Mouse (Mus musculus): Measurements from ENCODE around the gene Zdhhc5. TPM values are rescaled to one million over a fixed set of nuclear protein-coding genes. Genes with fewer than 3 reads are reported as not detected.
A peak's percentile ranks its signal among the peaks of the same experiment; 100 is the strongest.
"Not testable (repeated sequence)": the region's sequence is repeated elsewhere in the genome, so short reads cannot be mapped to it uniquely, and the experiment has no call there.

The Zdhhc5 gene
- polyA plus RNA-seq, 1 experiment from 2014 or later = 18.9 TPM

GRCm38 (mm10) chr2:84728191-84728590, 13.2 kb upstream of the Zdhhc5 start:
- not testable (repeated sequence) for H3K4me3 ChIP-seq (ENCODE audit: low read depth, low read length); ATAC-seq (ENCODE audit: low read depth); H3K9ac ChIP-seq (ENCODE audit: low read depth, low read length); H3K9me3 ChIP-seq (replicated peaks; ENCODE audit: control insufficient read depth, low read length); H3K27me3 ChIP-seq (ENCODE audit: control insufficient read depth, insufficient read depth, low read depth, low read length)
- Histone ChIP-seq H3K27ac (ENCODE audit: low read length) (peak overlapping the region; percentile 97), H3K4me2 (ENCODE audit: low read depth, low read length) (peak overlapping the region; percentile 87), H3K36me3 (ENCODE audit: control insufficient read depth, insufficient read depth) (peaks cover 25% of the 10 kb centered on the region), H3K4me1 (ENCODE audit: control insufficient read depth, low read depth, low read length) (peaks cover 57% of the 10 kb centered on the region)
- WGBS (ENCODE audit: insufficient replicate concordance) = 81% methylated on average over 5 of the region's 5 CpGs

GRCm38 (mm10) chr2:84727172-84727858, 12.3 kb upstream of the Zdhhc5 start, which contains the start of gene Clp1:
TSS of gene Clp1 (minus strand) at chr2:84727350.
- Histone ChIP-seq H3K9me3 (replicated peaks; ENCODE audit: control insufficient read depth, low read length) (no peaks in the 10 kb centered on the region), H3K4me3 (ENCODE audit: low read depth, low read length) (peak within 1 kb of the TSS; percentile 77), H3K4me2 (ENCODE audit: low read depth, low read length) (peak within 1 kb of the TSS; percentile 87), H3K27ac (ENCODE audit: low read length) (peak within 1 kb of the TSS; percentile 97), H3K27me3 (ENCODE audit: control insufficient read depth, insufficient read depth, low read depth, low read length) (no peaks in the 10 kb centered on the region), H3K36me3 (ENCODE audit: control insufficient read depth, insufficient read depth) (peaks cover 28% of the 10 kb centered on the region), H3K9ac (ENCODE audit: low read depth, low read length) (peak within 1 kb of the TSS; percentile 79), H3K4me1 (ENCODE audit: control insufficient read depth, low read depth, low read length) (peaks cover 49% of the 10 kb centered on the region)
- ATAC-seq (ENCODE audit: low read depth) = peak; percentile 96
- 0% methylated on average over 39 of the region's 39 CpGs for WGBS (ENCODE audit: insufficient replicate concordance)

- Histone ChIP-seq H3K27me3 (ENCODE audit: control insufficient read depth, insufficient read depth, low read depth, low read length) (no peaks in the 10 kb centered on the region), H3K27ac (ENCODE audit: low read length) (peak overlapping the region; percentile 97), H3K9me3 (replicated peaks; ENCODE audit: control insufficient read depth, low read length) (no peaks in the 10 kb centered on the region), H3K4me2 (ENCODE audit: low read depth, low read length) (peak overlapping the region; percentile 68), H3K36me3 (ENCODE audit: control insufficient read depth, insufficient read depth) (peaks cover 30% of the 10 kb centered on the region), H3K9ac (ENCODE audit: low read depth, low read length) (peak overlapping the region; percentile 79), H3K4me3 (ENCODE audit: low read depth, low read length) (peak overlapping the region; percentile 77), H3K4me1 (ENCODE audit: control insufficient read depth, low read depth, low read length) (peaks cover 43% of the 10 kb centered on the region)
- under 1% methylated on average over 9 of the region's 9 CpGs for WGBS (ENCODE audit: insufficient replicate concordance)
- no peak for ATAC-seq (ENCODE audit: low read depth)
Measured at GRCm38 (mm10) chr2:84726716-84727115, 11.7 kb upstream of the Zdhhc5 start.

- H3K36me3 ChIP-seq (ENCODE audit: control insufficient read depth, insufficient read depth) = peaks cover 37% of the 10 kb centered on the region
- H3K9ac ChIP-seq (ENCODE audit: low read depth, low read length) = peak overlapping the region; percentile 79
- H3K4me1 ChIP-seq (ENCODE audit: control insufficient read depth, low read depth, low read length) = peaks cover 42% of the 10 kb centered on the region
- peak overlapping the region; percentile 68 for H3K4me2 ChIP-seq (ENCODE audit: low read depth, low read length)
- H3K9me3 ChIP-seq (replicated peaks; ENCODE audit: control insufficient read depth, low read length) = no peaks in the 10 kb centered on the region
- no peak for ATAC-seq (ENCODE audit: low read depth)
- H3K27me3 ChIP-seq (ENCODE audit: control insufficient read depth, insufficient read depth, low read depth, low read length) = no peaks in the 10 kb centered on the region
- WGBS (ENCODE audit: insufficient replicate concordance) = 82% methylated on average over 10 of the region's 10 CpGs
- peak overlapping the region; percentile 24; the same call in 1 of the 2 replicates for H3K27ac ChIP-seq (ENCODE audit: low read length)
- H3K4me3 ChIP-seq (ENCODE audit: low read depth, low read length) = peak overlapping the region; percentile 77
Measured at GRCm38 (mm10) chr2:84725770-84726169, 10.8 kb upstream of the Zdhhc5 start.

GRCm38 (mm10) chr2:84723856-84724255, 8.9 kb upstream of the Zdhhc5 start:
- Histone ChIP-seq H3K4me3 (ENCODE audit: low read depth, low read length) (no peak overlapping the region), H3K27me3 (ENCODE audit: control insufficient read depth, insufficient read depth, low read depth, low read length) (no peaks in the 10 kb centered on the region), H3K36me3 (ENCODE audit: control insufficient read depth, insufficient read depth) (peaks cover 37% of the 10 kb centered on the region), H3K9me3 (replicated peaks; ENCODE audit: control insufficient read depth, low read length) (no peaks in the 10 kb centered on the region), H3K4me1 (ENCODE audit: control insufficient read depth, low read depth, low read length) (peaks cover 32% of the 10 kb centered on the region), H3K27ac (ENCODE audit: low read length) (peak overlapping the region; percentile 17; the same call in 1 of the 2 replicates), H3K9ac (ENCODE audit: low read depth, low read length) (no peak overlapping the region), H3K4me2 (ENCODE audit: low read depth, low read length) (no peak overlapping the region)
- WGBS (ENCODE audit: insufficient replicate concordance) = 92% methylated on average over 14 of the region's 14 CpGs
- ATAC-seq (ENCODE audit: low read depth) = no peak

- H3K4me3 ChIP-seq (ENCODE audit: low read depth, low read length) = no peak overlapping the region
- 0 out of 2 replicates have a peak overlapping the region, but pooled peaks have one; percentile 0 for H3K4me2 ChIP-seq (ENCODE audit: low read depth, low read length)
- no peak for ATAC-seq (ENCODE audit: low read depth)
- 28% methylated on average over 3 of the region's 3 CpGs for WGBS (ENCODE audit: insufficient replicate concordance)
- H3K9me3 ChIP-seq (replicated peaks; ENCODE audit: control insufficient read depth, low read length) = no peaks in the 10 kb centered on the region
- H3K27me3 ChIP-seq (ENCODE audit: control insufficient read depth, insufficient read depth, low read depth, low read length) = no peaks in the 10 kb centered on the region
- peaks cover 37% of the 10 kb centered on the region for H3K36me3 ChIP-seq (ENCODE audit: control insufficient read depth, insufficient read depth)
- no peak overlapping the region for H3K9ac ChIP-seq (ENCODE audit: low read depth, low read length)
- H3K4me1 ChIP-seq (ENCODE audit: control insufficient read depth, low read depth, low read length) = peaks cover 35% of the 10 kb centered on the region
- H3K27ac ChIP-seq (ENCODE audit: low read length) = 0 out of 2 replicates have a peak overlapping the region, but pooled peaks have one; percentile 6
Measured at GRCm38 (mm10) chr2:84721182-84721581, 6.2 kb upstream of the Zdhhc5 start.

GRCm38 (mm10) chr2:84720718-84721117, 5.7 kb upstream of the Zdhhc5 start:
- H3K4me1 ChIP-seq (ENCODE audit: control insufficient read depth, low read depth, low read length) = peaks cover 30% of the 10 kb centered on the region
- peaks cover 36% of the 10 kb centered on the region for H3K36me3 ChIP-seq (ENCODE audit: control insufficient read depth, insufficient read depth)
- H3K4me3 ChIP-seq (ENCODE audit: low read depth, low read length) = no peak overlapping the region
- H3K9ac ChIP-seq (ENCODE audit: low read depth, low read length) = no peak overlapping the region
- no peak overlapping the region for H3K27ac ChIP-seq (ENCODE audit: low read length)
- H3K9me3 ChIP-seq (replicated peaks; ENCODE audit: control insufficient read depth, low read length) = no peaks in the 10 kb centered on the region
- 80% methylated on average over 2 of the region's 2 CpGs for WGBS (ENCODE audit: insufficient replicate concordance)
- no peak overlapping the region for H3K4me2 ChIP-seq (ENCODE audit: low read depth, low read length)
- no peaks in the 10 kb centered on the region for H3K27me3 ChIP-seq (ENCODE audit: control insufficient read depth, insufficient read depth, low read depth, low read length)
- no peak for ATAC-seq (ENCODE audit: low read depth)

GRCm38 (mm10) chr2:84717357-84717756, 2.4 kb upstream of the Zdhhc5 start:
- ATAC-seq (ENCODE audit: low read depth) = no peak
- peaks cover 26% of the 10 kb centered on the region for H3K4me1 ChIP-seq (ENCODE audit: control insufficient read depth, low read depth, low read length)
- peaks cover 9% of the 10 kb centered on the region for H3K36me3 ChIP-seq (ENCODE audit: control insufficient read depth, insufficient read depth)
- no peak overlapping the region for H3K4me3 ChIP-seq (ENCODE audit: low read depth, low read length)
- WGBS (ENCODE audit: insufficient replicate concordance) = 83% methylated on average over 4 of the region's 4 CpGs
- no peaks in the 10 kb centered on the region for H3K9me3 ChIP-seq (replicated peaks; ENCODE audit: control insufficient read depth, low read length)
- H3K4me2 ChIP-seq (ENCODE audit: low read depth, low read length) = peak overlapping the region; percentile 96
- peak overlapping the region; percentile 91 for H3K27ac ChIP-seq (ENCODE audit: low read length)
- H3K9ac ChIP-seq (ENCODE audit: low read depth, low read length) = no peak overlapping the region; the same call in 1 of the 2 replicates
- no peaks in the 10 kb centered on the region for H3K27me3 ChIP-seq (ENCODE audit: control insufficient read depth, insufficient read depth, low read depth, low read length)

All from liver, embryonic 16.5 days (tissue).